Mouse (Mus musculus) CH12.LX (cell line): ENCODE measurements around the gene Actr3.

ENCODE experiments used
- CTCF ChIP-seq, 2 experiments: IDR thresholded peaks in 1 of 2; conservative IDR thresholded peaks in 1 of 2; 2 replicates each; pipeline ENCODE4 v1.5.1; 2011 to 2012; ENCODE audit warnings: low read depth in 2 of 2, low read length in 2 of 2, improper control_type of control experiment in 1 of 2, inconsistent platforms in 1 of 2, mild to moderate bottlenecking in 1 of 2, moderate library complexity in 1 of 2
- E2F4 ChIP-seq: IDR thresholded peaks from 2 replicates; pipeline ENCODE4 v1.6.1; 2011; ENCODE audit warnings: low read depth, low read length, improper control_type of control experiment; ENCODE audit not compliant: insufficient replicate concordance
- EP300 ChIP-seq: IDR thresholded peaks from 2 replicates; pipeline ENCODE4 v1.6.1; 2011; ENCODE audit warnings: low read length, improper control_type of control experiment
- JUN ChIP-seq: IDR thresholded peaks from 2 replicates; pipeline ENCODE4 v1.6.1; 2011; ENCODE audit warnings: low read depth, mild to moderate bottlenecking, low read length, improper control_type of control experiment, moderate library complexity; ENCODE audit not compliant: insufficient read depth
- JUND ChIP-seq: conservative IDR thresholded peaks from 2 replicates; pipeline ENCODE4 v1.6.1; 2011; ENCODE audit warnings: low read depth, low read length, improper control_type of control experiment
- NRF1 ChIP-seq: IDR thresholded peaks from 2 replicates; pipeline ENCODE4 v1.6.1; 2014; ENCODE audit warnings: low read depth, mild to moderate bottlenecking, inconsistent platforms, low read length, improper control_type of control experiment, moderate library complexity
- POLR2A ChIP-seq: IDR thresholded peaks from 2 replicates; pipeline ENCODE4 v1.6.1; 2011; ENCODE audit warnings: low read depth, mild to moderate bottlenecking, improper control_type of control experiment, low read length
- ZKSCAN1 ChIP-seq: IDR thresholded peaks from 2 replicates; pipeline ENCODE4 v1.6.1; 2012; ENCODE audit warnings: low read depth, inconsistent platforms, low read length, improper control_type of control experiment, borderline replicate concordance

DNA sequence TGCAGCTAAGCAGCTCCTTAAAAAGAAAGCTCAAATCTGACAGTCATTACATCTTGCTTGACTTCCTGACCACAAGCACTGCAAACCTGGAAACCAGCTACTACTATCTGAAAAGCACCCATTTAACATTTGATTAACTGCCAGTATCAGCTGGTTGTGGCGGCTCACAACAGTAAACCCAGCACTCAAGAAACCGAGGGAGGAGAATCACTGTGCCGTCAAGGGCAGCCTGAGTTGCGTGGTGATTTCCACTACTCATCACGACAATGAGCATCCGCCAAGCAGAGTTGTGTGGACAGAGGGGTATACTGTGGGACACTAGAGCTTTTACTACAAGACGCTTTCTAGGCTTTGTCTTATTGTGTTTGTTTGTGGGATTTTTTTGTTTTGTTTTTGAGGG, 4.8 kb downstream of the Actr3 start:
- TF ChIP-seq NRF1 (no peak), EP300 (no peak), POLR2A (no peak), ZKSCAN1 (no peak), CTCF (conservative IDR thresholded peaks at IDR 0.05 in 1 of 2, IDR thresholded peaks at IDR 0.05 in 1 of 2; ENCODE audit: low read depth in 2 of 2, low read length in 2 of 2) (no peak), JUN (no peak), E2F4 (no peak), JUND (no peak)
